Mouse (Mus musculus): ENCODE measurements around the gene Hist3h2ba.

DNA sequence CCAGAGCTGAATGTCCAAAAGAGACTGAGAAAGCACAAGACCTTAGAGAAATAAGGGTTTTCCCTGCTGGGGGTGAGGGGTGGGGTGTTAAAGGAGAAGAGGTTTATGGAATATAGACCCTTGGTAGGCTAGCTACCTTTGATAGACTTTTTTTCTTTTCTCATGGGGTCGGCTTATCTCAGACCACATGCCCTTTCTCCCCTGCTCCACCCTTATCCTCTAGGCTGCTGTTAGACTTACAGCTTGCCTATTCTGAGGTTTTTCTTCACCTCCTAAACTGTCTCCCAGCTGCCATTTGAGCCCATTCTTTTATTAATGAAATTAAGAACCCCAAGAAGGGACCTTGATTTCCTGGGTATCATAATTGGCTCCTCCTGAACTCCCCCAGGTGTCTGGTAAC, 34.9 kb upstream of the Hist3h2ba start:
- no peak for TF ChIP-seq CTCF (IDR thresholded peaks at IDR 0.05 in 2 of 3, conservative IDR thresholded peaks at IDR 0.05 in 1 of 3; ENCODE audit: control insufficient read depth in 1 of 3, insufficient read depth in 1 of 3, low read depth in 2 of 3, low read length in 3 of 3, poor library complexity in 1 of 3, severe bottlenecking in 1 of 3)
- TF ChIP-seq MAX (IDR thresholded peaks at IDR 0.05; ENCODE audit: low read length), result no peak
- no peak for TF ChIP-seq JUND (IDR thresholded peaks at IDR 0.05; ENCODE audit: low read depth, low read length)
- no peak for TF ChIP-seq ZNF384 (IDR thresholded peaks at IDR 0.05; ENCODE audit: low read depth, low read length)
- no peak for TF ChIP-seq POLR2A (IDR thresholded peaks at IDR 0.05; ENCODE audit: control insufficient read depth in 1 of 2, insufficient read depth in 1 of 2, low read depth in 1 of 2, low read length in 2 of 2, poor library complexity in 1 of 2)
- no peak for TF ChIP-seq TAL1 (IDR thresholded peaks at IDR 0.05; ENCODE audit: low read length)
- TF ChIP-seq MYC (IDR thresholded peaks at IDR 0.05; ENCODE audit: low read depth, low read length), result no peak
- no peak for TF ChIP-seq NRF1 (IDR thresholded peaks at IDR 0.05; ENCODE audit: insufficient read depth, low read depth, low read length, poor library complexity, severe bottlenecking)
- no peak for TF ChIP-seq MAZ (IDR thresholded peaks at IDR 0.05; ENCODE audit: low read depth, low read length)
- no peak for TF ChIP-seq TBP (IDR thresholded peaks at IDR 0.05; ENCODE audit: low read depth, low read length)
- no peak for TF ChIP-seq KAT2A (conservative IDR thresholded peaks at IDR 0.05; ENCODE audit: low read depth, low read length)
- TF ChIP-seq MEF2A (IDR thresholded peaks at IDR 0.05; ENCODE audit: extremely low read depth, insufficient replicate concordance, low read depth, low read length, poor library complexity, severe bottlenecking), result no peak

Measured in MEL (cell line).